Mouse (Mus musculus): ENCODE measurements around the gene Fam213a.

GRCm38 (mm10) chr14:40985635-40986034 lies 28.0 kb downstream of the Fam213a start:
- no peak for TF ChIP-seq CTCF (IDR thresholded peaks at IDR 0.05; ENCODE audit: low read depth)
- no peak for TF ChIP-seq EP300 (IDR thresholded peaks at IDR 0.05; ENCODE audit: low read depth)
